ENCODE assay signal across 19 mouse cellular contexts in genomic region chr7:113689131-113689530, GRCm38 (mm10).
DNase-seq lines count a peak whose midpoint lies in the region; ATAC-seq and TF ChIP-seq lines count a peak whose summit lies in the region.
"Had no signal": no experiment of that assay in that cellular context is flagged by ENCODE, and none has a peak within 500 bp of the region (broad histone marks: within the 10 kb centered on the region; RNA-seq: fewer than 3 reads in every experiment).

No protein-coding gene starts in this region.

- no peaks in the 10 kb centered on the region for H3K9me3 ChIP-seq in lung, embryonic 15.5 days
- H3K9me3 ChIP-seq in midbrain, embryonic 10.5 days (replicated peaks) = no peaks in the 10 kb centered on the region
- H3K9me3 ChIP-seq in midbrain, embryonic 16.5 days (replicated peaks; ENCODE audit: control insufficient read depth, low read length, poor library complexity, severe bottlenecking) = no peaks in the 10 kb centered on the region
- H3K9me3 ChIP-seq in embryonic facial prominence, embryonic 10.5 days = no peaks in the 10 kb centered on the region
- H3K9me3 ChIP-seq: embryonic facial prominence, embryonic 12.5 days; forebrain, embryonic 13.5 days; forebrain, embryonic 15.5 days had no signal

- DNase-seq in lung, adult 2 months = no peak
- DNase-seq in midbrain, embryonic 10.5 days (ENCODE audit: low spot score) = no peak
- no peak for DNase-seq in embryonic facial prominence, embryonic 10.5 days (ENCODE audit: low spot score)
- DNase-seq: adrenal gland, adult 2 months; adrenal gland, postnatal 10 days; adrenal gland, postnatal 25 days; cerebellum, adult 11 months; cerebellum, adult 18-20 months; cerebellum, adult 8-10 months; cerebellum, adult 9-11 months; cerebellum, postnatal 14 days; cerebellum, postnatal 36 days; embryo, embryonic 11 days had no signal

- 44% methylated on average over 2 of the region's 2 CpGs for WGBS in lung, embryonic 15.5 days
- WGBS in lung, adult 2 months = 45% methylated on average over 2 of the region's 2 CpGs
- WGBS in midbrain, embryonic 10.5 days = 81% methylated on average over 2 of the region's 2 CpGs
- WGBS in midbrain, embryonic 16.5 days = 77% methylated on average over 2 of the region's 2 CpGs
- 80% methylated on average over 2 of the region's 2 CpGs for WGBS in embryonic facial prominence, embryonic 10.5 days

- no peaks in the 10 kb centered on the region for H3K36me3 ChIP-seq in lung, embryonic 15.5 days
- no peaks in the 10 kb centered on the region for H3K36me3 ChIP-seq in midbrain, embryonic 10.5 days
- no peaks in the 10 kb centered on the region for H3K36me3 ChIP-seq in midbrain, embryonic 16.5 days (ENCODE audit: control insufficient read depth, insufficient read depth, low read length)
- H3K36me3 ChIP-seq in embryonic facial prominence, embryonic 10.5 days (replicated peaks) = no peaks in the 10 kb centered on the region
- H3K36me3 ChIP-seq: embryonic facial prominence, embryonic 12.5 days; forebrain, embryonic 15.5 days had no signal

- no peak for TF ChIP-seq POLR2A in lung, adult 2 months (IDR thresholded peaks at IDR 0.05; ENCODE audit: borderline replicate concordance, extremely low read depth, low read depth, low read length)

- no peak overlapping the region for H3K4me2 ChIP-seq in lung, embryonic 15.5 days
- H3K4me2 ChIP-seq in midbrain, embryonic 16.5 days (ENCODE audit: low read length) = no peak overlapping the region
- H3K4me2 ChIP-seq: embryonic facial prominence, embryonic 12.5 days; forebrain, embryonic 13.5 days; forebrain, embryonic 15.5 days had no signal

- H3K4me1 ChIP-seq in lung, embryonic 15.5 days = peaks cover 18% of the 10 kb centered on the region
- peaks cover 6% of the 10 kb centered on the region for H3K4me1 ChIP-seq in lung, adult 2 months (ENCODE audit: control insufficient read depth, insufficient read depth, low read length)
- peaks cover 42% of the 10 kb centered on the region for H3K4me1 ChIP-seq in midbrain, embryonic 10.5 days
- peaks cover 1% of the 10 kb centered on the region; the same call in 1 of the 2 replicates for H3K4me1 ChIP-seq in midbrain, embryonic 16.5 days (ENCODE audit: control insufficient read depth, insufficient read depth, low read length)
- peaks cover 47% of the 10 kb centered on the region for H3K4me1 ChIP-seq in embryonic facial prominence, embryonic 10.5 days
- H3K4me1 ChIP-seq: forebrain, embryonic 15.5 days had no signal

- H3K27me3 ChIP-seq in lung, embryonic 15.5 days = no peaks in the 10 kb centered on the region
- no peaks in the 10 kb centered on the region for H3K27me3 ChIP-seq in midbrain, embryonic 10.5 days (ENCODE audit: low read depth, poor library complexity, severe bottlenecking)
- no peaks in the 10 kb centered on the region for H3K27me3 ChIP-seq in midbrain, embryonic 16.5 days (ENCODE audit: control insufficient read depth, insufficient read depth, low read depth, low read length)
- no peaks in the 10 kb centered on the region for H3K27me3 ChIP-seq in embryonic facial prominence, embryonic 10.5 days (replicated peaks; ENCODE audit: low read depth, poor library complexity, severe bottlenecking)
- H3K27me3 ChIP-seq: embryonic facial prominence, embryonic 12.5 days; forebrain, embryonic 13.5 days; forebrain, embryonic 15.5 days had no signal

- no peak for TF ChIP-seq CTCF in lung, adult 2 months (IDR thresholded peaks at IDR 0.05; ENCODE audit: insufficient read depth, low read length)

- no peak for ATAC-seq in lung, embryonic 15.5 days (ENCODE audit: borderline replicate concordance, extremely low read depth, low FRiP score, low TSS enrichment)
- no peak for ATAC-seq in midbrain, embryonic 16.5 days
- ATAC-seq in megakaryocyte, adult 5-6 weeks (ENCODE audit: poor library complexity, severe bottlenecking) = peak; percentile 27; the same call in 1 of the 2 replicates
- ATAC-seq: forebrain, embryonic 13.5 days; forebrain, embryonic 15.5 days had no signal

- 0 out of 2 replicates have a peak overlapping the region, but pooled peaks have one; percentile 15 for H3K27ac ChIP-seq in lung, embryonic 15.5 days
- 0 out of 2 replicates have a peak overlapping the region, but pooled peaks have one; percentile 4 for H3K27ac ChIP-seq in midbrain, embryonic 10.5 days (replicated peaks)
- no peak overlapping the region for H3K27ac ChIP-seq in midbrain, embryonic 16.5 days (ENCODE audit: low read length)
- no peak overlapping the region for H3K27ac ChIP-seq in embryonic facial prominence, embryonic 10.5 days (replicated peaks)
- H3K27ac ChIP-seq: embryonic facial prominence, embryonic 12.5 days; forebrain, embryonic 13.5 days; forebrain, embryonic 15.5 days had no signal

- no peak overlapping the region for H3K4me3 ChIP-seq in lung, embryonic 15.5 days
- H3K4me3 ChIP-seq in lung, adult 2 months (replicated peaks; ENCODE audit: extremely low read depth, low read depth, low read length) = no peak overlapping the region
- no peak overlapping the region for H3K4me3 ChIP-seq in midbrain, embryonic 10.5 days
- H3K4me3 ChIP-seq in midbrain, embryonic 16.5 days (ENCODE audit: low read depth, low read length) = no peak overlapping the region
- H3K4me3 ChIP-seq in embryonic facial prominence, embryonic 10.5 days = no peak overlapping the region
- H3K4me3 ChIP-seq: embryonic facial prominence, embryonic 12.5 days; forebrain, embryonic 13.5 days; forebrain, embryonic 15.5 days had no signal

- no peak overlapping the region for H3K9ac ChIP-seq in lung, embryonic 15.5 days
- no peak overlapping the region for H3K9ac ChIP-seq in midbrain, embryonic 16.5 days (ENCODE audit: low read depth, low read length)
- H3K9ac ChIP-seq: embryonic facial prominence, embryonic 12.5 days; forebrain, embryonic 13.5 days; forebrain, embryonic 15.5 days had no signal

Comparison
In these comparisons a context has a peak if more than half of its experiments do, and no peak if none do; other contexts are left out.
1. H3K27ac ChIP-seq: peak in lung, embryonic 15.5 days (single experiment) and midbrain, embryonic 10.5 days (single experiment); none in midbrain, embryonic 16.5 days (single experiment) and embryonic facial prominence, embryonic 10.5 days (single experiment).